Mouse (Mus musculus): ENCODE measurements around the gene Arid1b. TPM values are rescaled to one million over a fixed set of nuclear protein-coding genes. Genes with fewer than 3 reads are reported as not detected.

Gene Arid1b
- polyA plus RNA-seq, 1 experiment, result 59.4 TPM

DNA sequence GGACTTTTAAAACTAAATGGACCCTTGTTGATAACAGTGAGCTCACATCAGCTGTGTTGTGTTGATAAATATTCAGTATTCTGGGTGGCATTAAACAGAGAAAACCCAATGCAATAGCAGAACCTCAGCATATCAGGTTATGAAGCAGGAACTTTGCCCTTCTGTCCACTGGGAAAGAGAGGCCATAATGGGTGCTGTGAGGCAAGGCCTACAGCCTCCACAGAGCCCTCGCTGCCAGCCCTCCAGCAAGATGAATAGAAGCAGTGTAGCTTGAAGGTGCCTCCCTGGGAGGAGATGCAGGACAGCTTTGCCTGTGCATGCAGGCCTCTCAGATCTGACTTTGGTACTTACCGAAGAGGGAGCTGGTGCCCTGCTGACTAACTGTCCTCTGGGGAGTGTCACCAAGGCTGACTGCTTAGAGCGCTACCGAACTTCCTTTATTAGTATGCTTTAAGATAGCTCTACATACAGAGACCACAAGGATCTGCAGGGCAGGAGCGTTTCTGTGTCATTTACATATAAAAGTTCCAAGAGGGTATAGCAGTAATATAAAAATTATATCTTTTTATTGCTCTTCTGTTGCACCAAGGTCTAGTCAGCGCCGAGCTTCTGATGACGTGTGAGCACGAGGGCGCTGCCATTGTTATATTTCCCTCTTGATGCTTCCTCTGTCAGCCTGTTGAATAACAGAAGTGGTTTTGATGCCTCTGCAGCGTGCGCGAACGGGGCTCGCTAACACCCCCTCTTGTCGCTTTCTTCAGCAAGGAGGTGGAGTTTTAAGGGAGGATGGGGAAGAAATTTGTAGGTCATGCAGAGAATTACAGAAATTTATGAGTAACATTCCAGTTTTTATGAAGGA is 244.5 kb downstream of the Arid1b start:
- WGBS, result 64% methylated on average over 16 of the region's 16 CpGs
- peaks cover 1% of the 10 kb centered on the region; the same call in 1 of the 2 replicates for H3K36me3 ChIP-seq (ENCODE audit: control insufficient read depth, insufficient read depth, low read length)
- H3K4me1 ChIP-seq (ENCODE audit: control insufficient read depth, insufficient read depth, insufficient read length, low read length), result peaks cover 3% of the 10 kb centered on the region
- H3K4me3 ChIP-seq (ENCODE audit: low read depth, low read length), result no peak overlapping the region
- no peak overlapping the region for H3K27ac ChIP-seq (ENCODE audit: insufficient read depth, low read depth, low read length)
- TF ChIP-seq CTCF (IDR thresholded peaks at IDR 0.05; ENCODE audit: extremely low read depth, insufficient read length, insufficient replicate concordance, low read depth, low read length) (no peak), POLR2A (IDR thresholded peaks at IDR 0.05; ENCODE audit: low read depth, low read length) (no peak)
- no peaks in the 10 kb centered on the region for H3K27me3 ChIP-seq (ENCODE audit: control insufficient read depth, insufficient read depth, low read length)

DNA sequence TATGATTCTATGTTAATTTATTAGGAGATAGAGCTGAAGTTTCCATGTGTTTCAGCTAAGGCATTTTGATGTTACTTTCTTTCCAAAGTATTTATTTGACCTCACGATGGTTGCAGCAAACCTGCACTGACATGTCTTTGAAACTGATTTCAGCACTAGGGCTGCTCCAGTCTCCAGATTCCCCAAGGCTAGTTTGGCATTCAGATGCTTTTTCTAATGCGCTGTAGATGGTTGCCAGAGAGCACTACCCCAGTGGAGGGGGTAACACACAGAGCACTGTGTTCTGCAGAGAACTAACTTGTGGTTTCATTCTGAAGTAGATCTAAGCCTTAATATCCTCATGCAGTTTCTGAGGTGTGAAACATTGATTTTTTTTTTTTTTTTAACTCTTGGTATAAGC is 250.4 kb downstream of the Arid1b start:
- 96% methylated on average over 2 of the region's 2 CpGs for WGBS
- no peaks in the 10 kb centered on the region for H3K4me1 ChIP-seq (ENCODE audit: control insufficient read depth, insufficient read depth, insufficient read length, low read length)
- H3K27ac ChIP-seq (ENCODE audit: insufficient read depth, low read depth, low read length), result no peak overlapping the region
- H3K36me3 ChIP-seq (ENCODE audit: control insufficient read depth, insufficient read depth, low read length), result peaks cover 1% of the 10 kb centered on the region
- TF ChIP-seq POLR2A (IDR thresholded peaks at IDR 0.05; ENCODE audit: low read depth, low read length) (no peak), CTCF (IDR thresholded peaks at IDR 0.05; ENCODE audit: extremely low read depth, insufficient read length, insufficient replicate concordance, low read depth, low read length) (no peak)
- no peaks in the 10 kb centered on the region for H3K27me3 ChIP-seq (ENCODE audit: control insufficient read depth, insufficient read depth, low read length)
- no peak overlapping the region for H3K4me3 ChIP-seq (ENCODE audit: low read depth, low read length)

DNA sequence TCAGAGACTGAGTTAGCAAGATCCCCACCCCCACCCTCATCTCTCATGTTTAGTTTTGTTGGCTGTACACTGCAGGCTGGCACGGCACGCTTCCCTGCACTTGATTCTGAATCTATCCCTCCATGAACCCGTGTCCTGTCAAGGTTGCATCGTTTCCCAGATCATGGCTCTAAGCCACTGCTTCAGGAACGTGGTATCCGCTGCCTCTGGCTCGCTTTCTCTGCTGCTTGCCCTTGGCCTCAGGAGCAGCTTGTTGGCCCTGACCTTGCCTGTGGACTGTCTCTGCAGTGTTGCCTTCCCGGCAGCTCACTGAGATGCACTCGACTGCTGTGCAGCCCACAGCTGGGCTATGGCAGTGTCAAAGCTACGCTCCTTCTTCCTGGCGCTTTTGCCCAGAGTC is 252.6 kb downstream of the Arid1b start:
- Histone ChIP-seq H3K27me3 (ENCODE audit: control insufficient read depth, insufficient read depth, low read length) (no peaks in the 10 kb centered on the region), H3K4me3 (ENCODE audit: low read depth, low read length) (no peak overlapping the region), H3K4me1 (ENCODE audit: control insufficient read depth, insufficient read depth, insufficient read length, low read length) (no peaks in the 10 kb centered on the region), H3K36me3 (ENCODE audit: control insufficient read depth, insufficient read depth, low read length) (peaks cover 1% of the 10 kb centered on the region), H3K27ac (ENCODE audit: insufficient read depth, low read depth, low read length) (no peak overlapping the region)
- TF ChIP-seq CTCF (IDR thresholded peaks at IDR 0.05; ENCODE audit: extremely low read depth, insufficient read length, insufficient replicate concordance, low read depth, low read length) (no peak), POLR2A (IDR thresholded peaks at IDR 0.05; ENCODE audit: low read depth, low read length) (no peak)
- 84% methylated on average over 11 of the region's 11 CpGs for WGBS

GRCm38 (mm10) chr17:5247247-5247646 is 253.1 kb downstream of the Arid1b start:
- TF ChIP-seq POLR2A (IDR thresholded peaks at IDR 0.05; ENCODE audit: low read depth, low read length) (no peak), CTCF (IDR thresholded peaks at IDR 0.05; ENCODE audit: extremely low read depth, insufficient read length, insufficient replicate concordance, low read depth, low read length) (no peak)
- H3K4me1 ChIP-seq (ENCODE audit: control insufficient read depth, insufficient read depth, insufficient read length, low read length), result no peaks in the 10 kb centered on the region
- no peak overlapping the region for H3K27ac ChIP-seq (ENCODE audit: insufficient read depth, low read depth, low read length)
- H3K27me3 ChIP-seq (ENCODE audit: control insufficient read depth, insufficient read depth, low read length), result no peaks in the 10 kb centered on the region
- WGBS, result 85% methylated on average over 7 of the region's 7 CpGs
- H3K4me3 ChIP-seq (ENCODE audit: low read depth, low read length), result no peak overlapping the region
- peaks cover 1% of the 10 kb centered on the region for H3K36me3 ChIP-seq (ENCODE audit: control insufficient read depth, insufficient read depth, low read length)

DNA sequence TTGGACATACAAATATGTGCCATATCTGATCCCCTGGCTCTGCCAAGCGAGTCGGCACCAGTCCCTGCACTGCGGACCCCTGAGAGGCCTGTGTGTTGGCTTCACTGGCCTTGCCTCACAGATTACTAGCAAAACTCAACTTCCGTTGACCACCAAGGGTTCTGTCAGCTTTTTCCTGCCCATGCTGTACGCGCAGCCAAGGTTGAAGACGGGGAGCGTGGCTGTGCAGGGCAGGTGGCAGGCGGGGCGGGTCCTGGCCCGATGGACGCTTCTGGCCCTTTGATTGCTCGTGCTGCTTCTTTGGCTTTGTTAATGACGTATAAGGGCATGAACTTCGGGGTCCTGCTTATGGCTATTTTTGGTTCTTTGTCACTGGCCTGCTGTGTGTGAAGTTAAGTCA is 253.6 kb downstream of the Arid1b start:
- Histone ChIP-seq H3K4me1 (ENCODE audit: control insufficient read depth, insufficient read depth, insufficient read length, low read length) (no peaks in the 10 kb centered on the region), H3K27me3 (ENCODE audit: control insufficient read depth, insufficient read depth, low read length) (no peaks in the 10 kb centered on the region), H3K4me3 (ENCODE audit: low read depth, low read length) (no peak overlapping the region), H3K27ac (ENCODE audit: insufficient read depth, low read depth, low read length) (no peak overlapping the region), H3K36me3 (ENCODE audit: control insufficient read depth, insufficient read depth, low read length) (peaks cover 1% of the 10 kb centered on the region)
- TF ChIP-seq CTCF (IDR thresholded peaks at IDR 0.05; ENCODE audit: extremely low read depth, insufficient read length, insufficient replicate concordance, low read depth, low read length) (no peak), POLR2A (IDR thresholded peaks at IDR 0.05; ENCODE audit: low read depth, low read length) (no peak)
- 81% methylated on average over 15 of the region's 15 CpGs for WGBS

DNA sequence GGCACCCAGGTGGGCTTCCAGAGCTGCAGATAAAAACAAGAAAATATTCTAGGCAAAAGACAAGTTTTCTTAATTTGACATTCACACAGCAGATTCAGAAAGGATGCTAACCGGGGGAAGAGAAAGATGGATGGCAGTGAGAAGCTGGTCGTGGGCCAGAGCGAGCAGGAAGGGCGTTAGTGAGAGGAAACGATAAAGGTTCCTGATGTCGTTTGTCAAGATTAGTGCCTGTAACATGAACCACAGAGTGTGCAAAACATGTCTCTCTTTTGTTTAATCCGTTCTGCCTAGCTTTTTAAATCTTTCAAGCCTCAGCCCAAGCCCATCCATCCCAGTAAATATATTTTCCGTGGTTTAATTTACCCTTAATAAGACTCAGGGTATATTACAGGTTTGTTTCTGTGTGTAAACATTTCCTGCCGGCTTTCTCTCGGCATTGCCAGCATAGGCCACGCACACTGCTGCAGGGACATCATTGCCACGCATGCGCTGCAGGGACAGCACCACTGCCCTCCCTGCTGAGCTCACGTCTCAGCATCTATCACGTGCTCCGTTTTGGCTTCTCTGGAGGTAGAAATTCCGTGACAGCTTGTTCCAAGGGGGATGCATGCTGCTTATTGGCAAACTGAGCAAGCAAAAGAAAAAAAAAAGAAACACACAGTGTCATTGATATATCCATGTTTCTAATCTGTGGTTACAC is 255.0 kb downstream of the Arid1b start:
- Histone ChIP-seq H3K4me3 (ENCODE audit: low read depth, low read length) (no peak overlapping the region), H3K27me3 (ENCODE audit: control insufficient read depth, insufficient read depth, low read length) (no peaks in the 10 kb centered on the region), H3K36me3 (ENCODE audit: control insufficient read depth, insufficient read depth, low read length) (no peaks in the 10 kb centered on the region; the same call in 1 of the 2 replicates), H3K4me1 (ENCODE audit: control insufficient read depth, insufficient read depth, insufficient read length, low read length) (no peaks in the 10 kb centered on the region), H3K27ac (ENCODE audit: insufficient read depth, low read depth, low read length) (no peak overlapping the region)
- 68% methylated on average over 17 of the region's 17 CpGs for WGBS
- TF ChIP-seq CTCF (IDR thresholded peaks at IDR 0.05; ENCODE audit: extremely low read depth, insufficient read length, insufficient replicate concordance, low read depth, low read length), result no peak
- TF ChIP-seq POLR2A (IDR thresholded peaks at IDR 0.05; ENCODE audit: low read depth, low read length), result no peak

DNA sequence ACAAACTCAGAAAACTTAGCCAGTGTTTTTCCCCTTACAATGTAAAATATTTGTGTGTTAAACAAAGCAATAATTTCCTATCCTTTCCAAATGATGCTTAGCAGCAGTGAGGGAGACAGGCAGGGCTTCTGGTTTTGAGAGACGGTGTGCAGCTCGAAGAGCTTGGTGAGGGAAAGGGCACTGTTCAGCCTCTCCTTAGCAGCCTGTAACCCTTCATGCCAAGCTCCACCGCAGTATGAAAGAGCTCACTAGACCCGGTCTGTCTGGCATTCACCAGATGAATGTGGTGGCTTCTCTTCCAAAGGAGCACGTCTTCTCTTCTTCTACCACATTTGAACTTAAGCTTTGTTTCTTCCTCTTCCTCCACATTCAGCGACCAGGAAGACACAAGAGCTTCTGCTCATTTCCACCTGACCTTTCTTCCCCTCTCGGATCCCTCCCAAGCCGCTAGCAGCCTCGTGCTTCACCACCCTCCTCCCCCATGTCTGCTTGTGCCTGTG is 255.6 kb downstream of the Arid1b start:
- TF ChIP-seq CTCF (IDR thresholded peaks at IDR 0.05; ENCODE audit: extremely low read depth, insufficient read length, insufficient replicate concordance, low read depth, low read length) (no peak), POLR2A (IDR thresholded peaks at IDR 0.05; ENCODE audit: low read depth, low read length) (no peak)
- Histone ChIP-seq H3K27me3 (ENCODE audit: control insufficient read depth, insufficient read depth, low read length) (no peaks in the 10 kb centered on the region), H3K4me3 (ENCODE audit: low read depth, low read length) (no peak overlapping the region), H3K27ac (ENCODE audit: insufficient read depth, low read depth, low read length) (0 out of 2 replicates have a peak overlapping the region, but pooled peaks have one; percentile 7), H3K4me1 (ENCODE audit: control insufficient read depth, insufficient read depth, insufficient read length, low read length) (no peaks in the 10 kb centered on the region), H3K36me3 (ENCODE audit: control insufficient read depth, insufficient read depth, low read length) (no peaks in the 10 kb centered on the region; the same call in 1 of the 2 replicates)
- WGBS, result 78% methylated on average over 9 of the region's 9 CpGs

Data from small intestine, adult 2 months (tissue).